Mouse (Mus musculus): ENCODE measurements around the gene Clcf1. TPM values are rescaled to one million over a fixed set of nuclear protein-coding genes. Genes with fewer than 3 reads are reported as not detected.

The Clcf1 gene
- polyA plus RNA-seq, 1 experiment from 2014 or later: 8.6 TPM

DNA sequence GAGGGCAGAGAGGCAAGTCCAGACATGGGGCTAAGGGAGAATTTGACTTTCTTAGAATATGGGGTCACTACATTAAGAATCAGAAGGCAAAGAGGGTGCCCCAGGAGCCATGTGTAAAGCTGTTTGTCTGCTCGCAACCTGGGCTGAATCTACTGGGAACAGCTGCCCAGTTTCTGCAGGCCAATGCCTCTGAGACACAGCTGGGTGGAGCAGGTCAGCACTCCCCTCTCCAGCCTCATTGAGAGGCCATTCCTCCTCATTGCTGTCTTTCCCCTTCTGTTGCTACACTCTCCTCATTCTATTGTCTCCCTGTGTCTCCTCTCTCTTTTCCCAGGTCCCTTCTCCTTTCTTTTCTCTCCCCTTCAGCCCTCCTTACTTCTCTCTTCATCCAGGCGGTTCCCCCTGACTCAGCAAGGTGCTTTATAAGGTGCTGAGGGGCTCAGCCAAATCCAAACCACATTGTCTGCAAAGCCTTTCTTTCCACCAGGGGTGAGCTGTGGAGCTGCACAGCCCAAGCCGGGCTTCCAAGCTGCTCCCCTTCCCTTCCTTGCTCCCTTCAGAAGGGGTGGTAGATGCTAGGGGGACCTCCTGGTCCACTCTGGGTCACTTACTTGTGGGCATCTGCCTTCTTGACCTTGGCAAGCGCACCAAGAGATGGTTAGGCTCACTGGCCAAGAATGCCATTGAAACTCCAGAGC lies 2.0 kb upstream of the Clcf1 start:
- Histone ChIP-seq H3K9me3 (no peaks in the 10 kb centered on the region), H3K27ac (peak overlapping the region; percentile 96), H3K36me3 (no peaks in the 10 kb centered on the region), H3K4me2 (peak overlapping the region; percentile 87), H3K27me3 (peaks cover 18% of the 10 kb centered on the region; the same call in 1 of the 2 replicates), H3K9ac (replicated peaks) (peak overlapping the region; percentile 24; the same call in 1 of the 2 replicates), H3K4me3 (replicated peaks) (no peak overlapping the region), H3K4me1 (replicated peaks) (peaks cover 49% of the 10 kb centered on the region)
- no peak for ATAC-seq (ENCODE audit: insufficient number of reproducible peaks, insufficient read depth, low FRiP score, low TSS enrichment, low read depth)
- WGBS: 19% methylated on average over 4 of the region's 4 CpGs

DNA sequence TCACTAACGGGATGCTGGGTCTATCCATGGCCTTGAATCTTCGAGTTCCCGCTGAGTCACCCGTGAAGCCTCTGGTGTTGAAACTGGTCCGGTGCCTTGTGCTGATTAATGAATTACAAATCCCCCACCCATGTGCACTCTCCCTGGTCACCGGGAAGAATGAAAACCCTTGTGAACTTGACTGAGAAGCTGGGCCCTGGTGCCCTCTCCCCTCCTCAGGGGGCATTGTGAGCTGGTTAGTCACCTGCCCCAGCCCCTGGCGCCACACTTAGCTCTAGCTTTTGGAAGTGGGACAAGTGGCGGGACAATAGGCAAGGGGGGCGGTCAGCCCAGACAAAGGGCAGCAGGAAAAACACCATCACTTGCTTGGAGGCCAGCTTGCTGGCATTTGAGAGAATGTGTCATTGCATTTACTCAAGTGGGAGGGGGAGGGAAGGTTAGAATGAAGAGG lies 489 bp upstream of the Clcf1 start:
- no peaks in the 10 kb centered on the region for H3K9me3 ChIP-seq
- no peak for ATAC-seq (ENCODE audit: insufficient number of reproducible peaks, insufficient read depth, low FRiP score, low TSS enrichment, low read depth)
- 11% methylated on average over 9 of the region's 9 CpGs for WGBS
- H3K4me2 ChIP-seq: peak overlapping the region; percentile 87
- H3K9ac ChIP-seq (replicated peaks): peak overlapping the region; percentile 97
- no peaks in the 10 kb centered on the region for H3K36me3 ChIP-seq
- H3K27me3 ChIP-seq: peaks cover 23% of the 10 kb centered on the region; the same call in 1 of the 2 replicates
- H3K4me3 ChIP-seq (replicated peaks): peak overlapping the region; percentile 89
- peak overlapping the region; percentile 96 for H3K27ac ChIP-seq
- H3K4me1 ChIP-seq (replicated peaks): peaks cover 63% of the 10 kb centered on the region

DNA sequence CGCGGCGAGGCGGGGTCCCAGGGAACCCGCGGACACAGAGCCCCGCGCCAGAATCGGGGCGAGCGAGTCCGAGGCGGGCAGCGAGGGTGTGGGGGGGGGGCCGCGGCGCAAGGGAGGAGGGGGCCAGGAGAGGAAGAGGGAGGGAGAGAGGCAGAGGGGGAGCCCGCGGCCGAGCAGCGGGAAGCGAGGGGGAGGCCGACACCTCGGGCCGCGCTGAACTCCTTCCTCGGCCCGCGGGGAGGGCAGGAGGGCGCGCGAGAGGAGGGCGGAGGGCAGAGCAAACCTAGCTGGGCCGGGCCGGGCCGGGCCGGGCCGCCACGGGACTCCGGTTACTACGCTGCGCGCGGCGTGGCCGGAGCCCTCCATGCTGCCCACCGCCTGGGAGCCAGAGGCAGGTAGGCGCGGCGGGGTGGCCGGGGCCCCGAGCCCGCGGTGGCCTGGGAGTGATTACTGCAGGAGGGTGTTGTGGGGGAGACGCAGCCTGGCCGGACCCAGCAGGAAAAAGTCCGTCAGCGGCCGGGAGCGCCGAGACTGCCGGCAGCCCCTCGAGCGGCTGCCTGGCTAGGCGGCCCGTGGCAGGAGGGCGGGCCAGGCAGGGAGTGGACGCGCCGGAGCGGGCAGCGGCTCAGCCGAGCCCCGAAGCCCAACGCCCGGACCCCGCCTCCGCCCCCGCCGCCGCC lies 873 bp downstream of the Clcf1 start:
- 1% methylated on average over 50 of the region's 81 CpGs for WGBS
- peak overlapping the region; percentile 97 for H3K9ac ChIP-seq (replicated peaks)
- peak; percentile 17; the same call in 1 of the 2 replicates for ATAC-seq (ENCODE audit: insufficient number of reproducible peaks, insufficient read depth, low FRiP score, low TSS enrichment, low read depth)
- peak overlapping the region; percentile 87 for H3K4me2 ChIP-seq
- peak overlapping the region; percentile 96 for H3K27ac ChIP-seq
- peaks cover 23% of the 10 kb centered on the region; the same call in 1 of the 2 replicates for H3K27me3 ChIP-seq
- no peaks in the 10 kb centered on the region for H3K9me3 ChIP-seq
- H3K4me3 ChIP-seq (replicated peaks): peak overlapping the region; percentile 89
- H3K36me3 ChIP-seq: no peaks in the 10 kb centered on the region
- H3K4me1 ChIP-seq (replicated peaks): peaks cover 71% of the 10 kb centered on the region

DNA sequence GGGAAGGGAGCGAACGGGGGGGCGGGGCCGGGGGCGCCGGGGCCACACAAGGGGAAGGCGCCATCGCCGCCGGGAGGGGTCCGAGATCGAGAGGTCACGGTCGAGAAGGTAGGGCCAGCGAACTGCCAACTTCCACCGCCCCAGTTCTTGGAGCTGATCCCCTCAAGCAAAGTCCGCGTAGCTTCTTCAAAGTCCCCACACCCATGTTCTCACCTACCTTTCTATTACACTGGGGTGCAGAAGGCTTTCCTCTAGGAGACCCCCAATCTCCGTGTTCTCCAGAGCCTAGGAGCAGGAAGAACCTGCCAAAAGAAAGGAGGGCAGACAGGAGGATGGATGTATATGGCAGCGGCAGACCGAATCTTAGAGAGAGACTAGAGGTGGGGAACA lies 1.4 kb downstream of the Clcf1 start:
- Histone ChIP-seq H3K36me3 (no peaks in the 10 kb centered on the region; the same call in 1 of the 2 replicates), H3K9ac (replicated peaks) (peak overlapping the region; percentile 97), H3K4me1 (replicated peaks) (peaks cover 77% of the 10 kb centered on the region), H3K4me3 (replicated peaks) (peak overlapping the region; percentile 89), H3K27me3 (peaks cover 23% of the 10 kb centered on the region; the same call in 1 of the 2 replicates), H3K9me3 (no peaks in the 10 kb centered on the region), H3K4me2 (peak overlapping the region; percentile 87), H3K27ac (peak overlapping the region; percentile 96)
- no peak for ATAC-seq (ENCODE audit: insufficient number of reproducible peaks, insufficient read depth, low FRiP score, low TSS enrichment, low read depth)
- WGBS: 1% methylated on average over 19 of the region's 21 CpGs

DNA sequence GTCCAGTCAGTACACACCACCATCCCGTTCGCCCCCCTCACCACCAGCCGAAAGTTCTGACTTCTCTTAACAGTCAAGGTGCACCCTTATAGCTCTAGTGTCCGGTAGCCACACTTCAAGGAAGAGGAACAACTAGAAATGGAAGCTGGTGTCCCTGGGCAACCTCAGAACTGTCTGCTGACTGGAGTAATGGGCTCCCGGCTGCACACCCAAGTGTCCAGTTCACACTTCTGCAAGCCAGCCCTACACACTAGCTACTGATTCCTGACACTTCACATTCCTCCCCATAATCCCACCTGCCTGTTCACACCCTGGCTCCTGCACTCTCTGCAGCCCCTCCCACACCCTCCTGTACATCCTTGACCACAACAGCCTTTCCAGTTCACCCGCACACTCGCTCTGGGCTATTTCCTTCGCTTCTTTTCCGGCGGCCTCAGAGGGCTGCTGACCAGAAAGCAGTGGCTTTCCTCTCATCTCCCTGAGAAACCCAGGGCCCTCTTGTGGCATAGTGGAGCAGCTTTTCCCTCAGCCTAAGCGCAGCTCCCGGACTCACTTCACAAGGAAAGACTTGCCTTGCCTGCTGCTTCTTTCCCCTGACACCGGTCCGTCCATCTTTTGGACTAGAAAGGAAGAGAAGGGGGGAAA lies 2.1 kb downstream of the Clcf1 start:
- H3K4me2 ChIP-seq: peak overlapping the region; percentile 87
- H3K27ac ChIP-seq: peak overlapping the region; percentile 77

DNA sequence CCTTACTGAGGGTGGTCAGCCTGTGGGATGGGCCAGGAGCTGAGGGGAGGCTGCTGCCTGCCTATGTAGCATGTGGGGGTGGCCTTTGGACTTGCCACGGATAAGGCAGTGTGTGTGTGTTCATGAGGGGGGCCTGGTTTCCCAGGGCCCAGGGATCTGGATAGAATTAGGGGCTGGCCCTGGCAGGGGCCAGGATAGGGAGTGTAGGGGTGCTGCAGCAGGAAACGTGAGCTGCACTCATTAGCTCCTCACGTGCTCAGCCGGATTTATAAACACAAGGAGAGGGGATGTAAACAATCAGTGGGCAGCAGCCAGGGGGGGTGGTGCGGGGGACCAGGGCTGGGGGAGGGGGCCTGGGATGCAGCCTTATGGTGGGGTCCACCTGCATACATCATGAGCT lies 3.1 kb downstream of the Clcf1 start:
- Histone ChIP-seq H3K4me2 (peak overlapping the region; percentile 87), H3K9me3 (no peaks in the 10 kb centered on the region), H3K4me1 (replicated peaks) (peaks cover 74% of the 10 kb centered on the region), H3K36me3 (peaks cover 14% of the 10 kb centered on the region), H3K27me3 (peaks cover 24% of the 10 kb centered on the region), H3K9ac (replicated peaks) (peak overlapping the region; percentile 24; the same call in 1 of the 2 replicates), H3K27ac (peak overlapping the region; percentile 77), H3K4me3 (replicated peaks) (peak overlapping the region; percentile 89; the same call in 1 of the 2 replicates)
- peak; percentile 20; the same call in 1 of the 2 replicates for ATAC-seq (ENCODE audit: insufficient number of reproducible peaks, insufficient read depth, low FRiP score, low TSS enrichment, low read depth)
- 2% methylated on average over 5 of the region's 5 CpGs for WGBS

More for the DNA sequence above, 2.1 kb downstream of the Clcf1 start:
- Histone ChIP-seq H3K9ac (replicated peaks) (peak overlapping the region; percentile 97), H3K9me3 (no peaks in the 10 kb centered on the region), H3K27me3 (peaks cover 23% of the 10 kb centered on the region; the same call in 1 of the 2 replicates), H3K36me3 (peaks cover 4% of the 10 kb centered on the region), H3K4me3 (replicated peaks) (peak overlapping the region; percentile 89), H3K4me1 (replicated peaks) (peaks cover 83% of the 10 kb centered on the region)
- ATAC-seq (ENCODE audit: insufficient number of reproducible peaks, insufficient read depth, low FRiP score, low TSS enrichment, low read depth): no peak
- 17% methylated on average over 14 of the region's 14 CpGs for WGBS

DNA sequence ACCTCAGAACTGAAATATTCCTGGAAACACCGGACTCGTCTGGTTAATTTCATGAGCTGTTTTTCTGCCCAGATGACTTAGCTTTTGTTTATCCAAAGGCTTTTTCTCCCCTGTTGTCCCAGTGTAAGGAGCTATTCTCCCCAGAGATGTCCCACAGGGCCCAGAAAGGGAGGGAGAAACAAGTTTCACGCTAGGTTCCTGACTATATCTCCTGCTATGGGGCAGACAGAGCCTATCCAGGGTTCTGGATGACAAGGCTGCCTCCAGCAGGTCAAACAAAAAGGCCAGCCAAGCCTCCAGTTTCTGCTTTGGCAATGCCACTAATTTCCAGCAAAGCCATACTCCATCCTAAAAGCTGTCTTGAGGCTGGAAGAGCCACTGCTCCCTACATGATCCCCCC lies 3.8 kb downstream of the Clcf1 start:
- Histone ChIP-seq H3K4me3 (replicated peaks) (no peak overlapping the region), H3K36me3 (peaks cover 21% of the 10 kb centered on the region), H3K9me3 (no peaks in the 10 kb centered on the region), H3K4me2 (peak overlapping the region; percentile 87), H3K4me1 (replicated peaks) (peaks cover 67% of the 10 kb centered on the region), H3K27me3 (peaks cover 24% of the 10 kb centered on the region), H3K27ac (peak overlapping the region; percentile 64; the same call in 1 of the 2 replicates), H3K9ac (replicated peaks) (no peak overlapping the region)
- 29% methylated on average over 3 of the region's 3 CpGs for WGBS
- no peak for ATAC-seq (ENCODE audit: insufficient number of reproducible peaks, insufficient read depth, low FRiP score, low TSS enrichment, low read depth)

DNA sequence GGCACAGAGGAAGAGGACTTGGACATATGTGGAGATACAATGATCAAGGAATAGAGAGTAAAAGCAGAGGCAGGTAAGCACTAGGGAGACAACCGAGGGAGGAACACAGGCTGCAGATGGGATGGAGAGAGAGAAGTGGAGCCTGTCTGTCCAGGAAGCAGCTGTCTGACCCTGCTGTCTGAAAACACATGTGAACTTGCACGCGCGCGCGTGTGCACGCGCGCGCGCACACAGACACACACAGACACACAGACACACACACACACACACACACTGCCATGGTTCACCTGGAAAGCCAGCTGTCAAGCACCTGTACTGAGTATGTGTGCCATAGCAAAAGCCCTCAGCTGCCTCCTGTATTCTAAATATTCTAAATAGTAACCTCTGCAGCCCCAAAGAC lies 4.3 kb downstream of the Clcf1 start:
- Histone ChIP-seq H3K4me1 (replicated peaks) (peaks cover 62% of the 10 kb centered on the region), H3K36me3 (peaks cover 25% of the 10 kb centered on the region), H3K27me3 (peaks cover 20% of the 10 kb centered on the region), H3K4me2 (0 out of 2 replicates have a peak overlapping the region, but pooled peaks have one; percentile 87), H3K9me3 (no peaks in the 10 kb centered on the region), H3K27ac (peak overlapping the region; percentile 64; the same call in 1 of the 2 replicates), H3K9ac (replicated peaks) (no peak overlapping the region), H3K4me3 (replicated peaks) (no peak overlapping the region)
- 87% methylated on average over 11 of the region's 11 CpGs for WGBS
- ATAC-seq (ENCODE audit: insufficient number of reproducible peaks, insufficient read depth, low FRiP score, low TSS enrichment, low read depth): no peak

DNA sequence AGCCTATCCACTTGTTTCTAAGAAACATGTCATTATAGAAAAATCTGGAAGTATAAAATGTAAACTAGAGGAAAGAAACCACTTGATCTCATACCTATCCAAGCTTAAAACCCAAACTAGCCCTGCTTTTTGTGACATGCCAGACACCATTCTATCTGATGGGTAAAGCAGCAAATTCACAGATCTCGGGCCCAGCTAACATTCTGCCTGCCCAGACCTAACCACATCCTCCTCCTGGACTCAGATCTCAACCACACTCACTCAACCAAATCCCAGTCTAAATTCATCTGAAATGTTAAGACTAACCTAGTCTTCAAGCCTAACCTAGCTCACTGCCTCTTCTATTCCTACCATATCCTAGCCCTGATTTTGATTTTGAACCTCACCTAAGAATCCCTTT lies 4.7 kb downstream of the Clcf1 start:
- no peak overlapping the region for H3K9ac ChIP-seq (replicated peaks)
- no peak for ATAC-seq (ENCODE audit: insufficient number of reproducible peaks, insufficient read depth, low FRiP score, low TSS enrichment, low read depth)
- peaks cover 30% of the 10 kb centered on the region for H3K36me3 ChIP-seq
- H3K4me1 ChIP-seq (replicated peaks): peaks cover 58% of the 10 kb centered on the region
- peaks cover 16% of the 10 kb centered on the region for H3K27me3 ChIP-seq
- H3K9me3 ChIP-seq: no peaks in the 10 kb centered on the region
- 79% methylated on average over 1 of the region's 1 CpGs for WGBS
- H3K4me2 ChIP-seq: no peak overlapping the region
- H3K27ac ChIP-seq: no peak overlapping the region
- no peak overlapping the region for H3K4me3 ChIP-seq (replicated peaks)

DNA sequence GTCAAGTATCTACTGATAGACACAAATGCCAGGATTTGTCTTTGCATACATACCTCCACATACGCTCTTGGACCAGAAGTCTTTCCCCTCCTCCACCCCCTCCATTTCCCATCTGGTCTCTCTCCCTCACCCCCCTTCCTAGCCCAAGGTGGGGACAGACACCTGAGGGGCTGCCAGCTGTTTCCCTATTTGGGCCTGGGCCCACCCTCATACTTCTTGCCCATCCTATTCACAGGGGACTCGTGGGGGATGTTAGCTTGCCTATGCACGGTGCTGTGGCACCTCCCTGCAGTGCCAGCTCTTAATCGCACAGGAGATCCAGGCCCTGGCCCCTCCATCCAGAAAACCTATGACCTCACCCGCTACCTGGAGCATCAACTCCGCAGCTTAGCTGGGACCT lies 5.9 kb downstream of the Clcf1 start:
- 88% methylated on average over 6 of the region's 6 CpGs for WGBS
- no peak overlapping the region for H3K4me2 ChIP-seq
- H3K4me1 ChIP-seq (replicated peaks): peaks cover 54% of the 10 kb centered on the region
- no peak for ATAC-seq (ENCODE audit: insufficient number of reproducible peaks, insufficient read depth, low FRiP score, low TSS enrichment, low read depth)
- 0 out of 2 replicates have a peak overlapping the region, but pooled peaks have one; percentile 24 for H3K9ac ChIP-seq (replicated peaks)
- peaks cover 16% of the 10 kb centered on the region for H3K27me3 ChIP-seq
- no peak overlapping the region for H3K27ac ChIP-seq
- H3K36me3 ChIP-seq: peaks cover 32% of the 10 kb centered on the region
- no peak overlapping the region for H3K4me3 ChIP-seq (replicated peaks)
- H3K9me3 ChIP-seq: no peaks in the 10 kb centered on the region

DNA sequence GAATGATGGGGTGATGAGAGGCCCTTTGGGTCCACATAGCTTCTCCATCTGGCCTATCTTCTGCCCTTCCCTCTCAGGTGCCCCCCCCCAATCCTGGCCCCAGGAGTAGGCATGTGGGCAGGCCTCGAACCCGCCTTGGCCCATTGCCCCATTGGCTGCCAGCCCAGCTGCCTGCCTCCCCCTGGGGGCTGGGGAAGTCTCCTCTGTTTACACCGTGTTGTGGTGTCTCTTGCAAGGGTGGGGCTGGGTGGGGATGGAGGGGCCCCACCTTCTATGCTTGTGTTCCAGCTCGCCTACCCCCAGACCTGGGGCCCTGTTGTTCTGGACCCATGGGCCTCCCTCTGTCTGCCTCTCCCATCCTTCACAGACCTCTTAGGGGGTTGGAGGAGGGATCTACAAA lies 6.4 kb downstream of the Clcf1 start:
- Histone ChIP-seq H3K9ac (replicated peaks) (no peak overlapping the region), H3K27ac (no peak overlapping the region), H3K36me3 (peaks cover 32% of the 10 kb centered on the region), H3K4me3 (replicated peaks) (no peak overlapping the region), H3K9me3 (no peaks in the 10 kb centered on the region), H3K27me3 (peaks cover 12% of the 10 kb centered on the region), H3K4me1 (replicated peaks) (peaks cover 50% of the 10 kb centered on the region), H3K4me2 (no peak overlapping the region)
- WGBS: 60% methylated on average over 4 of the region's 4 CpGs
- no peak for ATAC-seq (ENCODE audit: insufficient number of reproducible peaks, insufficient read depth, low FRiP score, low TSS enrichment, low read depth)
